Mouse (Mus musculus) kidney, adult 2 months (tissue): ENCODE data around the gene Erich3.

Experiments used
- CTCF ChIP-seq: fragments of 200-500 bp; conservative IDR thresholded peaks from 2 replicates; pipeline ENCODE4 v1.5.1; 2011; ENCODE audit warnings: low read depth, mild to moderate bottlenecking, control low read depth, low read length, moderate library complexity, mixed read lengths; ENCODE audit not compliant: insufficient read depth, insufficient read length
- POLR2A ChIP-seq: fragments of 200-500 bp; IDR thresholded peaks from one replicate; pipeline ENCODE4 v1.6.1; 2011; ENCODE audit warnings: low read depth, low read length, control low read depth

- TF ChIP-seq CTCF: no peak
- no peak for TF ChIP-seq POLR2A
Measured at GRCm38 (mm10) chr3:154663976-154664581, 420 bp downstream of the Erich3 start.
